Mouse (Mus musculus) embryonic facial prominence, embryonic 12.5 days (tissue): ENCODE results near the gene Cdpf1. TPM values are rescaled to one million over a fixed set of nuclear protein-coding genes. Genes with fewer than 3 reads are reported as not detected.
"Not testable (repeated sequence)": the region's sequence is repeated elsewhere in the genome, so short reads cannot be mapped to it uniquely, and the experiment has no call there.

Source experiments
- ATAC-seq: fragments of 200-750 bp; cut with Nextera tagmentation; 2 replicates; pipeline ENCODE4 v1.8.0; 2017; ENCODE audit not compliant: insufficient number of reproducible peaks, insufficient read depth, low FRiP score, low TSS enrichment
- H3K27ac ChIP-seq: fragments of 300-500 bp; sonication (generic); 2 replicates; pipeline ENCODE4 v1.5.1; 2016; ENCODE audit warnings: mild to moderate bottlenecking
- H3K27me3 ChIP-seq: fragments of 300-500 bp; sonication (generic); 2 replicates; pipeline ENCODE4 v1.6.1; 2016; ENCODE audit warnings: mild to moderate bottlenecking, moderate library complexity
- H3K36me3 ChIP-seq: fragments of 300-500 bp; sonication (generic); 2 replicates; pipeline ENCODE4 v1.6.1; 2016; ENCODE audit warnings: mild to moderate bottlenecking
- H3K4me1 ChIP-seq: fragments of 300-500 bp; sonication (generic); 2 replicates; pipeline ENCODE4 v1.6.1; 2016
- H3K4me2 ChIP-seq: fragments of 300-500 bp; sonication (generic); replicated peaks from 2 replicates; pipeline ENCODE4 v1.6.1; 2016; ENCODE audit warnings: mild to moderate bottlenecking, moderate library complexity
- H3K4me3 ChIP-seq: fragments of 300-500 bp; sonication (generic); 2 replicates; pipeline ENCODE4 v1.5.1; 2016; ENCODE audit warnings: mild to moderate bottlenecking
- H3K9ac ChIP-seq: fragments of 300-500 bp; sonication (generic); 2 replicates; pipeline ENCODE4 v1.6.1; 2016; ENCODE audit warnings: mild to moderate bottlenecking, moderate library complexity
- H3K9me3 ChIP-seq: fragments of 300-500 bp; sonication (generic); 2 replicates; pipeline ENCODE4 v1.6.1; 2016; ENCODE audit warnings: mild to moderate bottlenecking, moderate library complexity
- WGBS: fragments of 180-500 bp; shearing (Covaris S2); methylation state at CpG from one replicate; pipeline ENCODE4 v1.1.7; 2016; 5-methylcytosine and 5-hydroxymethylcytosine counted together
- polyA plus RNA-seq: library from polyadenylated mRNA; unstranded; fragments of >200 nt; fragmentation: Nextera tagmentation; extraction: Ambion mirVana; gene quantifications from 2 replicates; pipeline ENCODE4 v1.2.1, GENCODE M21; 2016

The Cdpf1 gene
- polyA plus RNA-seq, 1 experiment from 2014 or later = 26.7 TPM

GRCm38 (mm10) chr15:85778891-85779290 lies 32.6 kb downstream of the Cdpf1 start:
- H3K4me2 ChIP-seq, H3K27me3 ChIP-seq, H3K4me3 ChIP-seq, ATAC-seq, H3K27ac ChIP-seq, H3K36me3 ChIP-seq, H3K4me1 ChIP-seq, H3K9me3 ChIP-seq, H3K9ac ChIP-seq: not testable (repeated sequence)
- WGBS = 85% methylated on average over 6 of the region's 6 CpGs

- Histone ChIP-seq H3K36me3 (no peaks in the 10 kb centered on the region), H3K9ac (no peak overlapping the region), H3K4me1 (no peaks in the 10 kb centered on the region), H3K4me3 (no peak overlapping the region), H3K4me2 (no peak overlapping the region), H3K27me3 (no peaks in the 10 kb centered on the region), H3K9me3 (no peaks in the 10 kb centered on the region), H3K27ac (no peak overlapping the region)
- WGBS = 76% methylated on average over 5 of the region's 5 CpGs
- ATAC-seq = no peak
Measured at GRCm38 (mm10) chr15:85776771-85777170, 34.7 kb downstream of the Cdpf1 start.

- Histone ChIP-seq H3K9ac (no peak overlapping the region), H3K4me2 (no peak overlapping the region), H3K9me3 (no peaks in the 10 kb centered on the region), H3K36me3 (no peaks in the 10 kb centered on the region), H3K27ac (no peak overlapping the region), H3K27me3 (no peaks in the 10 kb centered on the region), H3K4me3 (no peak overlapping the region), H3K4me1 (no peaks in the 10 kb centered on the region)
- no peak for ATAC-seq
- WGBS = 89% methylated on average over 2 of the region's 2 CpGs
Measured at GRCm38 (mm10) chr15:85776241-85776640, 35.3 kb downstream of the Cdpf1 start.

- WGBS = 87% methylated on average over 7 of the region's 7 CpGs
Measured at GRCm38 (mm10) chr15:85775001-85775400, 36.5 kb downstream of the Cdpf1 start.

GRCm38 (mm10) chr15:85774419-85774818 lies 37.1 kb downstream of the Cdpf1 start:
- Histone ChIP-seq H3K9ac (no peak overlapping the region), H3K27ac (no peak overlapping the region), H3K9me3 (no peaks in the 10 kb centered on the region), H3K27me3 (no peaks in the 10 kb centered on the region), H3K4me3 (no peak overlapping the region), H3K4me2 (no peak overlapping the region), H3K36me3 (no peaks in the 10 kb centered on the region), H3K4me1 (no peaks in the 10 kb centered on the region)
- ATAC-seq = no peak
- 88% methylated on average over 9 of the region's 9 CpGs for WGBS

More at GRCm38 (mm10) chr15:85775001-85775400, 36.5 kb downstream of the Cdpf1 start:
- Histone ChIP-seq H3K27ac (no peak overlapping the region), H3K4me2 (no peak overlapping the region), H3K36me3 (no peaks in the 10 kb centered on the region), H3K9ac (no peak overlapping the region), H3K4me1 (no peaks in the 10 kb centered on the region), H3K4me3 (no peak overlapping the region), H3K9me3 (no peaks in the 10 kb centered on the region), H3K27me3 (no peaks in the 10 kb centered on the region)
- no peak for ATAC-seq

- WGBS = 81% methylated on average over 11 of the region's 11 CpGs
- ATAC-seq = no peak
- Histone ChIP-seq H3K4me3 (no peak overlapping the region), H3K4me1 (no peaks in the 10 kb centered on the region), H3K27me3 (no peaks in the 10 kb centered on the region), H3K9ac (no peak overlapping the region), H3K36me3 (no peaks in the 10 kb centered on the region), H3K4me2 (no peak overlapping the region), H3K27ac (no peak overlapping the region), H3K9me3 (no peaks in the 10 kb centered on the region)
Measured at GRCm38 (mm10) chr15:85772146-85772740, 39.3 kb downstream of the Cdpf1 start.

- Histone ChIP-seq H3K9ac (no peak overlapping the region), H3K4me3 (no peak overlapping the region), H3K4me2 (no peak overlapping the region), H3K4me1 (no peaks in the 10 kb centered on the region), H3K27ac (no peak overlapping the region), H3K27me3 (no peaks in the 10 kb centered on the region), H3K36me3 (no peaks in the 10 kb centered on the region), H3K9me3 (no peaks in the 10 kb centered on the region)
- 82% methylated on average over 17 of the region's 17 CpGs for WGBS
- ATAC-seq = no peak
Measured at GRCm38 (mm10) chr15:85771306-85772121, 40.0 kb downstream of the Cdpf1 start.

- Histone ChIP-seq H3K36me3 (no peaks in the 10 kb centered on the region), H3K9me3 (no peaks in the 10 kb centered on the region), H3K4me2 (no peak overlapping the region), H3K4me3 (no peak overlapping the region), H3K27ac (no peak overlapping the region), H3K9ac (no peak overlapping the region), H3K4me1 (no peaks in the 10 kb centered on the region), H3K27me3 (no peaks in the 10 kb centered on the region)
- 90% methylated on average over 8 of the region's 8 CpGs for WGBS
- no peak for ATAC-seq
Measured at GRCm38 (mm10) chr15:85768991-85769390, 42.5 kb downstream of the Cdpf1 start.

- no peak for ATAC-seq
- Histone ChIP-seq H3K4me1 (no peaks in the 10 kb centered on the region), H3K4me3 (no peak overlapping the region), H3K27ac (no peak overlapping the region), H3K36me3 (no peaks in the 10 kb centered on the region), H3K4me2 (no peak overlapping the region), H3K9me3 (no peaks in the 10 kb centered on the region), H3K27me3 (0 out of 2 replicates have a peak, but pooled peaks cover 2% of the 10 kb centered on the region), H3K9ac (no peak overlapping the region)
- 87% methylated on average over 5 of the region's 5 CpGs for WGBS
Measured at GRCm38 (mm10) chr15:85766677-85767076, 44.8 kb downstream of the Cdpf1 start.

- Histone ChIP-seq H3K4me2 (no peak overlapping the region), H3K27ac (no peak overlapping the region), H3K4me3 (no peak overlapping the region), H3K9me3 (no peaks in the 10 kb centered on the region), H3K9ac (no peak overlapping the region), H3K27me3 (0 out of 2 replicates have a peak, but pooled peaks cover 2% of the 10 kb centered on the region), H3K4me1 (no peaks in the 10 kb centered on the region), H3K36me3 (no peaks in the 10 kb centered on the region)
- no peak for ATAC-seq
- 45% methylated on average over 3 of the region's 3 CpGs for WGBS
Measured at GRCm38 (mm10) chr15:85765022-85765421, 46.5 kb downstream of the Cdpf1 start.

GRCm38 (mm10) chr15:85762761-85763160 lies 48.7 kb downstream of the Cdpf1 start:
- H3K9me3 ChIP-seq = 0 out of 2 replicates have a peak, but pooled peaks cover 1% of the 10 kb centered on the region
- H3K4me3 ChIP-seq = no peak overlapping the region
- no peaks in the 10 kb centered on the region for H3K4me1 ChIP-seq
- 0 out of 2 replicates have a peak, but pooled peaks cover 2% of the 10 kb centered on the region for H3K27me3 ChIP-seq
- ATAC-seq = no peak
- no peak overlapping the region for H3K9ac ChIP-seq
- no peak overlapping the region for H3K27ac ChIP-seq
- no peak overlapping the region for H3K4me2 ChIP-seq
- H3K36me3 ChIP-seq = no peaks in the 10 kb centered on the region
- 79% methylated on average over 4 of the region's 4 CpGs for WGBS

- Histone ChIP-seq H3K36me3 (no peaks in the 10 kb centered on the region), H3K4me3 (no peak overlapping the region), H3K4me2 (no peak overlapping the region), H3K27me3 (0 out of 2 replicates have a peak, but pooled peaks cover under 1% of the 10 kb centered on the region), H3K9me3 (0 out of 2 replicates have a peak, but pooled peaks cover 6% of the 10 kb centered on the region), H3K27ac (no peak overlapping the region), H3K4me1 (no peaks in the 10 kb centered on the region), H3K9ac (no peak overlapping the region)
- 93% methylated on average over 3 of the region's 3 CpGs for WGBS
- ATAC-seq = no peak
Measured at GRCm38 (mm10) chr15:85757768-85758167, 53.7 kb downstream of the Cdpf1 start.
